Mouse (Mus musculus) adipocyte (in vitro differentiated cells): ENCODE data around the gene Gga2.

ENCODE experiments used
- DNase-seq: peaks from one replicate; pipeline ENCODE4 v3.0.0-alpha.2; 2016; ENCODE audit warnings: low spot score

Gene Gga2

GRCm38 (mm10) chr7:121936861-121937630, 84.0 kb downstream of the Gga2 start:
- no peak for DNase-seq
